Mouse (Mus musculus) kidney, postnatal 25 days (tissue): ENCODE results near the gene Tbc1d15.
A peak's percentile ranks its signal among the peaks of the same experiment; 100 is the strongest.
"Not testable (repeated sequence)": the region's sequence is repeated elsewhere in the genome, so short reads cannot be mapped to it uniquely, and the experiment has no call there.

Experiments used
- DNase-seq, 2 experiments: peaks; one replicate each; pipeline ENCODE4 v3.0.0; 2021; ENCODE audit warnings: mixed read lengths in 2 of 2

The Tbc1d15 gene

DNA sequence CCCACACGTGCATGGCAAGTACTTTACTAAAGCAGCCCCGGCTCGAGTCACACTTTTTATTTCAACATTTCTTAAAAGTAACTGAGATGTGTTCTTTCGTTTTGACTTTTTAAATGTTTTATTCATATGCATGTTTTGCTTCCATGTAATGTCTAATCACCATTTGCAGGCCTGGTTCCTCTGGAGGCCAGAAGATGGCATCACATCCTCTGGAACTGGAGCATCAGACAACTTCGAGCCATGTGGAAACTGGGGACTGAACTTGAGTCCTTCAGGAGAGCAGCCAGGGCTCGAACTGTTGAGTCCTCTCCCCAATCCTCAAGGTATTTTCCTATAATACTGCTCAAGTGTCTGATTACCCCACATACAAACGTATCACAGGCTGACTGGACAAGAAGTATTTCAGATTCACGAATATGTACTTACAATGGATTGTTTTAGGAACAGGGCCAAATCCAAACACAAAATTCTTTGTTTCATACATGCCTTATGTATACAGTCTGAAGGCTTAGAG is 10.1 kb downstream of the Tbc1d15 start:
- no peak for DNase-seq

DNA sequence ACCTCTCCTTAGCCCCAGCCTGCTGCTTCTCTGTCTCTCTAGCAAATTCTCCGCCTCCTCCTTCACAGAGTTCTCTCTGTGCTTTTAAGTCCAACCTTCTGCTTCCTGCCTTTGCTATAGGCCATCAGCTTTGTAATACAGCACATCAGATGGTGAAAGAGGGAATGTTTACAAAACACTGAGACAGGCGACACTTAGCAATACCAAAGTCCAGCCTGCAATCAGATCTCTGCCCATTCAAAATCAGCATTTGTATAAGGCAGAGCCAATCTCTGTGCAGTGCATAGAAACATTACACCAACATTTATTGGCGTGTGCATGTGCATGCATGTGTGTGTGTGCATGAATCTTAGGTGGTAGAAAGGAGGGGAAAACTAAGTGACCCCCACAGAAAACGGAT is 13.3 kb downstream of the Tbc1d15 start:
- DNase-seq: no peak

DNA sequence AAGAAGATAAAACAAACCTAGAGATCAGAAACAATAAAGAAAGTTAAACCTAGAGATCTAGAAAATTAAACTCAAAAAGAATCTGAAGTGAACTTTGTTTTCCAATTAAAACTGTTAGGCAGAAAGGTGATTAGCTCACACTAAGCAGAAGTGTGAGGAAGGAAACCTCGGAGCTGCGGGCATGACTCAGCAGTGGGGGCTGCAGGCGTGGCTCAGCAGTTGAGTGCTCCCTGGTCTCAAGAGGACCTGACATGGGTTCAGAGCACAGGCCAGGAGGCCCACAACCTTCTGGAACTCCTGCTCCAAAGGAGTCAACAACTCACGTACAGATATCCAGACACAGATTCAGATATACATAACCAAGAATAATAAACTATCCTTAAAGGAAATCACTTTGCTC is 14.5 kb downstream of the Tbc1d15 start:
- DNase-seq: no peak

DNA sequence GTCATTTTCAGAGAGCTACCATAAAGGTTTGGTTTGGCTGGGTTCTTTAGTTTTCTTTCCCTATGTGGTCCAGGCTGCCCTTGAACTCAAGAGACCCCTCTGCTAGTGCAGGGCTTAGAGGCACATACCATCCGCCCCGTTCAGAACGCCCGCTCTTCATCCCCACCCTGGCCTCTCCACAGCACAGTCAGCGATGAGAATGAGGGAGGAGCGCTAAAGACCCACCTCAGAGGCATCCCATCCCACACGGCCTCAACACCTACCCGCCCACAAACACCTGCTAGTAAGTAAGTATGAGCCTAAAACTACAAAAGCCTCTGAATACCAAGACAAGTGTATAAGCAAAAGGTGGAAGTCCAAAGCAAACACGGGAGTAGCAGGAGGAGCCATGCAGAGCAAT is 15.8 kb downstream of the Tbc1d15 start:
- no peak for DNase-seq

DNA sequence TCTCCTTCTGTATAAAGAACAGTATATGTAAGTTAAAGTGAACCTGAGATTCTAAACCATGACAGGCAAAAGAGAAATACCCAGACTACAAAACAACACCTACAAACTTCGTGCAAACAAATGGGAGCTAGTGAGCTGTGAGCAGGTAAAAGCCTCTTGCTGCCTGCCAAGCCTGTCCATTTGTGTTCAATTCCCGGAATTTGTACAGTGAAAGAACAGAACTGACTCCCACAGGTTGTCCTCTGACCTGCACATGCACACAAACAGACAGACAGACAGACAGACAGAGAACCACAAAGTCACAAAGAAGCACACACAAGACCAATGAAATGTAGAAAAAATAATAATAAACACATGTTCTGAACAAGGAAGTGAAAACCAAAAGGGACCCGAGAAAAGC is 17.5 kb downstream of the Tbc1d15 start:
- no peak for DNase-seq

DNA sequence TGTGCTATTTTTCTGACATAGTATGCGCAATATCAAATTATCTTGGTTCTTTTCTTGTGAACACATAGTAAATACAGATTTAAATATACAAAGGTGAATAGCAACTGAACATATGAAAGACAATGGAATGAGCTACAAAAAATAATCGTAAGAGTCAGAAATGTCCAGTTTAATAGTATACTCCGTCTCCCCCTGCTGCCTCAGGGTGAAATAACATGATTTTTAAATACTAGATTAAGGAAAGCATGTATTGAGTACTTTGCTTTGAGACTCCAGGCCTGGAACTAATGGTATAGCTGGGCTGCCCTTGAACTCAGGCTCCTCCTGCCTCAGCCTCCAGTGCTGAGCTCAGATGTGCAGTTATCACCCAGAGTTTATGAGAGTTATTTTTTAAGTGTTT is 18.8 kb downstream of the Tbc1d15 start:
- DNase-seq: no peak

DNA sequence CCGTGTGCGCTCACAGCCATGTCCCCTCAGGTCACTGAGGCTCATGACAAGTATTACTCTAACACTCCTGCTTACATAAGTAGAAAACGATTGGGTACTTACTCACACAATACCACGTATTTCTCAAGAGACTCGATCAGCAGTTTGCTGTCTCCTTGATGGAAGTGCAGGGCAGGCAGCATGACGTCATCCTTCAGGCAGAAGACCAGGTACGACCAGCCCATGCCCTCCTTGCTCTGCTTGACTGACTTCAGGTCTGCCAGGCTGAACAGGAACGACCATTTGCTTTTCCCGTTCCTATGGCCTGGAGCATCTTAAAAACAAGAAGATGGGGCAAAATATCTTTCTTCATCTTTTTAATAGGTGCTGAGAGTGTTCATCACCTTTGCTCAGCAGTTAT is 22.2 kb downstream of the Tbc1d15 start:
- DNase-seq: no peak

DNA sequence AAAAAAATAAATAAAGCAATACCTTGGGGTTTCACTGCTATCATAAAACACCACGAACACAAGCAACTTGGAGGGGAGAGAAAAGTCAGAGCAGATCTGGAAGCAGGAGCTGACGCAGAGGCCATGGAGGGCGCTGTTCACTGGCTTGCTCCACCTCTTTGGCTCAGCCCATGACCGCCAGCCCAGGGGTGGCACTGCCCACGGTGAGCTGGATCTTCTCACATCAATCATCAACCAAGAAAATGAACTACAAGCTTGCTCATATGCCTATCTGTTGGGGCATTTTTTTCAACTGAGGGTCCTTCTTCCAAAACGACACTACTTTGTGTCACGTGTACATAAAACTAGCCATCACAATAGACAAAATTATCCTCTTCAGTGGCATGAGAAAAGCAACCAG is 24.7 kb downstream of the Tbc1d15 start:
- DNase-seq: peak; percentile 31 to 63

DNA sequence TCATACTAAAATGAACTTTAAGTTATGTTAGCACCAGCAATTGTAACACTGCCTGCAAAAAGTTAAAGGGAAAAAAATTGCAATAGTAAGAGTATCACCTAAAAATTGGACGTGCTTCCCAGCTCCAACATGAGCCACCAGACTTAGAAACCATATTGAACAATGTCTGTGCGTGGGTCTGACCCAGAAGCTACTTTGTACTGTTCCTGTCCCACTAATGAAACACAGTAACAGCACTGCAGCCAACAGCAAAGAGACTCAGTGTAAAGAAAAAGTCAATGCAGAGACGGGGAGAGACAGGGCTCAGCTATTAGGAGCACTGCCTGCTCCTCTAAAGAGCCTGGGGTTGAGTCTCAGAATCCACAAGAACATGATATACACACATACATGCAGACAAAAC is 27.4 kb downstream of the Tbc1d15 start:
- DNase-seq: no peak

DNA sequence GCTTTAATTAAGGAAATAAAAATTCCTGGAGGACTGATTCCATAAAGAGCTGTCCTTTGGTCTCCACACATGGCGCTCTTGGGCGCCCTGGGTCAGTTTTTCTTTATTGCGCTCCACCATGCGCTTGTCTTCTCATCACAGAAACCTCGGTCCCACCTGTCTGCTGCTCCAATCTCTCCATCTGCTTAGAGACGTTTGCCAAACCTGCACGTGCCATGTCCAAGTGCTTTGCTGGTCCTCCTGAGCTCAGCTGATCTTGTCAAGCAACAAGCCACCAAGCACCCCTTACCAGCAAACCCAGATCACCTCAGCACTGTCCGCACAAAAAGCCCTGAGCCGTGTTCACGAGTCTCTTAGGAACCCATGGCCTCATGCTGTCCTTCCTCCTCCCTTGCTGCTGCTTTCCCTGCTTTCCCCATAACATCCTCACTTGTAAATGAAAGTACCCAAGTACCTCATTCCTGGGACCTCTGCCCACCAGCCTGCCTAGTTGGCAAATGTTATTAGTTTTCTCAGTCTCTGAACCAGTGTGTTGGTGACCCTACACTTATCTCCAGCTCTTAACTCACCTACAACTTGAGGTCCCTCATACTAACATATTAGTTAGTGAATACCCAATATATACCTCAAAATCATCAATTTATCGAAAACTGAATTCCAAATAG is 38.2 kb downstream of the Tbc1d15 start:
- DNase-seq: no peak

DNA sequence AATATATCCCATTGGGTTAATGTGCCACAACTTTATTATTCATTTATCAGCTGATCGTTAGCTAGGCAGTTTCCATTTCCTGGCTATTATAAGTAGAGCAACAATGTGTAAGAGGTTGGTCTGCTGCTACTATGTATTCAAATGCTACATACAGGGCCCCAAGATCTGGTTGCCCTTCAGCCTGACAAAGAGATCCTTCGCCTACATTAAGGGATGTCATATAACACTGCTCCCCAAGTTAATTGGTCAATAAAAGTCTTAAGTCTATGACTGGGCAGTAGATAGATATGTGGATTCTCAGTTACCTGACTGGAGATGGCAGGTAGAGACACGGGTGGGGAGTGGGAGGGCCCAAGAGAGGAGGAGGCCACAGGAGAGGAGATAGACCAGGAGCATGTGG is 45.4 kb downstream of the Tbc1d15 start:
- DNase-seq: no peak

DNA sequence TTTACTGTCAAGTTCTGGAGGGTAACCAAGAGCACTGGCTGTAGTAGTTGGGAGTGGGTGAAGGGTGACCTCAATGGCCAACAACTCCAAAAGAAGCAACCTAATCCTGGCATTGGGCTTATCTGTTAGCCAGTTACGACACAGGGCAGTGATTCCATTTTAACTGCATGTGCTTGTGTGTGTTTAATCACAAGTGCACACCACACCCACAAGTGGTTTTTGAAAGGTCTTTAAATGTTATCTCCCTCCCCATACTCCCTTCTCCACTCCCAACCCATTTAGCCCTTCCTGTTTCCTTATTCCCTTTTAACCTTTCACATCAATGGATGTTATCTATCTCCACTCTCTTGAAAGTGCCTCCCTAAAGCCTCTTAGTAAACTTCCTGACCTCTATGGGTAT is 46.0 kb downstream of the Tbc1d15 start:
- no peak for DNase-seq

DNA sequence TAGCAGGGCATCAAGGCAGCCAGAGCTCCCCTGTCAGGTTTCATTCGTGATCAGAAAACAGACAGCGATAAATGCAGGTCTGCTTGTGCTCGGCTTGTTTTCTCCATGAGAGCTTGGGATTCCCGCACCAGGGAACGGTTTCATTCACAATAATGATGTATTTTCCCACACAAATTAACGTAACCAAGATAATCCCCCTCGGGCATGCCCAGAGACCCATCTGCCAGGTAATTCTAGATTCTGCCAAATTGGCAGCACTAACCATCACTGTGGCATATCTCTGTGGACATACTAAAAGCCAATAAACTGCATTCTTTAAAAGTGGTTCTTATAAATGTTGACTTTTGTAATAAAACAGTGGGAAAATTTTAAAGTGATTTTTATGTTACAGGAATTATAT is 60.1 kb downstream of the Tbc1d15 start:
- DNase-seq: no peak

DNA sequence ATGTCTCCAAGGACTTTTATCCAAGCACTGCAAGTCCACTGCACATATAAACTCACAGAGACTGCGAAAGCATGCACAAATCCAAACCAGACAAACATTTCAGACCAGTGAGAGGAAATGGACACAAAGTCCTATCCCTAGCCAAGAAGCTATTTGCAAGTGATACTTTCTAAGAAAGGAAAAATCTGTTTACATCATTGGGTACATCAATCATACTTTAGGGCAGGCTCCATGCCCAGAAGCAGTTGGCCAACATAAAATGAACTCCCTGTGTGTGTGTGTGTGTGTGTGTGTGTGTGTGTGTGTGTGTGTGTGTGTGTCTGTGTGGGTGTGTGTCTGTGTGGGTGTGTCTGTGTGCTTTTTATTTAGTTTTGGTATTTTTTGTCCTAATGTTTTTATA is 63.9 kb downstream of the Tbc1d15 start:
- no peak for DNase-seq

DNA sequence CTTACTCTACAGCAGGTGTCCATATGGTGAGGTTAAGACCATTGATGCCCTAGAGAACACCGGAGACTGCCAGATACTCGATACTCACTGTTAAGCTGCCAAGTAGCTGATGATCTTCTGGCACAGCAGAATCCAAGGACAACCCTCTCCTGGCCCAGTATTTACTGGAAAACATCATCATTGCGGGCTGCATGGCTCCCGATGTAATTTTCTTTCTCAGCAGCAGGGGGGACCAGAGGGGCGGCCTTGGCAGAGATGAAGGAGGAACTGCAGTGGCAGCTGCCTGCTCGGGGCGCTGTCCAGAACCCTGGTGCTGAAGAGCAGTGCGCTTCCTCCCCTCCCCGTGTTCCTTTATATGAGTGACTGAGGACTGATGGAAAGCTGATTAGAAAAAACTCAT is 66.6 kb downstream of the Tbc1d15 start, which contains the start of gene Tph2:
TSS of gene Tph2 (minus strand) at position 326 of the 400 bp plus-strand sequence.
- peak; percentile 72 to 75 for DNase-seq

DNA sequence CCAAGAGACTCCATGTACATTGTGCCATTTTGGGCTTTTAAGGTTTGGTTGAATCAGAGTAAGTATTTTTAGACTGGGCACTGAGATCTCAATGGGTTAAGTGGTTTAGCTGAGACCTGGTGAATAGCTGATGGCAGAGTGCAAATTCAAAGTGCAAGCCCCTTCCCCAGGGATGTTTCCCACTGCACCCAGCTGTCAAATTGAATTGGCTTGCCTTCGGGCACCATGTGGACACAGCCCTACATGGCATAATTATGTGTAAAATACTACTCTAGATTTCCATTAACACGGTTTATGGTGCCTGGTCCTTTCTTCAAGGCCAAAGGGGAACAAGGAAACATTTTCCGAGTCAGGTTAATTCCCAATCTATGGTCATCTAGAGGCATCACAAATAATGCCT is 70.2 kb downstream of the Tbc1d15 start:
- no peak for DNase-seq

DNA sequence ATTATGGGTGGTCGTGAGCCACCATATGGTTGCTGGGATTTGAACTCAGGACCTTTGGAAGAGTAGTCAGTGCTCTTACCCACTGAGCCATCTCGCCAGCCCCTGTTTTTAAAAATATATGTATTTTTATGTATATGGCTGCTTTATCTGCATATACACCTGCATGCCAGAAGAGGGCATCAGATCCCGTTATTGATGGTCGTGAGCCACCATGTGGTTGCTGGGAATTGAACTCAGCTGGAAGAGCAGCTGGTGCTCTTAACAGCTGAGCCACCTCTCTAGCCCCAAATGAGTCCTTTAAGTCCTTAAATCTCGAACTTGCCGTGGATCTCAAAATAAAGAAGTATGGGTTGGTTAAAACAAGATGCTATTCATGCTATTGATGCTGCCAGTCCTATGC is 73.2 kb downstream of the Tbc1d15 start:
- DNase-seq: not testable (repeated sequence)

DNA sequence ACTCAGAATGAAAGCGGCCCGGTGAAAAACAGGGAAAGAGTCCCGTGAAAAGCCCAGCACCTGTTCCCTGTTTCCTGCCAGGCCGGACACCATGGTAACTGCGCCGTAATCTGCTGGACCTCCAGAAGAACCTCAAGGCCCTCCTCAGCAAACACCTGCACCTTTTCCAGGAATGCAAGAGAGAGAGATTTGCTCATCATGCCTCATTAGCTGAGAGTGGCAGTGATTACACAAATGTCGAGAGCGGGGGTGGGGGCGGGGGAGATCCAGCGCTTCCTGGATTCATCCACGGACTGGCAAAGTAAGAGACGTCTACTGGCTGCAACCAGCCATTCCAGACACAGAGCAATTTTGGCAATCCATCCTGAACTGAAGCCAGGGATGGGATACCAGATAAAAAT is 75.7 kb downstream of the Tbc1d15 start:
- no peak for DNase-seq

DNA sequence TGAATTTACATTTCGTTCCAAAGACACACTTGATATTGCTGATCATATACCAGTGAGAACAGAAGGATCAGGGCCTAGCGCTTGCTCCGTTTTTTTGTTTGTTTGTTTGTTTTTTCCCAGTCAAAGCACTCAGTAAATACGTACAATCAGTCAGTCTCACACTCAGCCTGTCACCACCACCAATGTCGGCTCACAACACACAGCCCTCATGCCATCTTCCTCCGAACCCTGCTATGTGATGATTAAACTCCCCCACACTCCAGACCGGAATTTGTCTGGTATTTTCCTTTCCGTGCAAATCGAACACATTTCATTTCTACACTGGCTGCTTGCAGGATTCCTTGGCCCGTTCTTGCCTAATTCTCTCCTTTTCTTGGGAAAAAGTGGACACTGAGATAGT is 77.9 kb downstream of the Tbc1d15 start:
- DNase-seq: no peak

DNA sequence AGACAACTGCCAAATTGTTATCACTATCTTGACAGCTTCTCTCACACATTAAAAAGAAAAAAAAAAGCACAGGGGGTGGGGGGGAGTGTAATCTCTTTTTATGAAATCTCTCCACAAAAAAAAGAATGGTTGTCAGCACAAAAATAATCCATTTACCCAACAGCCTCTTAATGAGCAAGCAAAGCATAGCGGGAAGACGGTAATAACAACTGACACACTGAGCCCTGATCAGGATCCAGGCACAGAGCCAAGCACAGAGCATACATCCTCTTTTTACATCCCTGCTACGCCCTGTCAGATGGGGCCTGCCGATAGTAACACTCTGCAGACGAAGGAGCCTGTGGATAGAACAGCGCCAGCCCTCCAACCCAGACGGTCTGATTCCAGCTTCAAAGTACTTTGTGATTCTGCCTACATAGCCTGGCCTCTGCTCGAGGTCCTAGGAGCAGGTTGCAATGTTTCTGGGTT is 79.9 kb downstream of the Tbc1d15 start:
- no peak for DNase-seq

DNA sequence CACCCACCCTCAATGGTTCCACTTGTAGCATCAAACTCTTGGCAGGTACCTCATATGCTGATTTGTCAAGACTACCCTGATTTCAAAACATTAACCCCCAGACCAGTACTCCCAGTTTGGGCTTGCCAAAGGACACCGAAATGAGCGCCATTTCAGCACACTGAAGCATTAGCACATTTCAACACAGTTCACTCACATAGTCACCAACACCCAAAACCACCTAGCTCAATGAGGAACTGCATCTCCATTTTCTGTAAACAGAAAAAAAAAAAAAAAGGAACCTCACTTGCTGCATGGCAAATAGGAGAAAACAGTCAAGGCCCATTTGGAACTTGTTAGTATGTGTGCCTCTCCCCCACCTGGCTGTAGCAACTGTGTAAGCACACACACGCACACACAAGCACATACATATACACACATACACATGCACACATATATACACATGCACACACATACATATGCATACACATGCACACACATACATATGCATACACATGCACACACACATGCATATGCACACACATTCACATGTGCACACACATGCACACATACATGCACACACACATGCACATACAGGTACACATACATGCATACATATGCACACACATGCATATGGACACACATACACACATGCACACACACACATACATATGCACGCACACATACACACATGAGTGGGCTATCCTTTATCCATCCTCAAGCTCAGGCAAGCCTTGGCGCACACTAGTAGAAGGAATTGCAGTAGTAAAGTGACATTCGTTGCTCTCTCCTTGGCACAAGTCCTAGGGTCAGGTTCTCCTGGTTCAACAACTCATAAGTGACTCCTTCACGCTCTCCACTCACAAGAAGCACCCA is 80.5 kb downstream of the Tbc1d15 start:
- DNase-seq: no peak

DNA sequence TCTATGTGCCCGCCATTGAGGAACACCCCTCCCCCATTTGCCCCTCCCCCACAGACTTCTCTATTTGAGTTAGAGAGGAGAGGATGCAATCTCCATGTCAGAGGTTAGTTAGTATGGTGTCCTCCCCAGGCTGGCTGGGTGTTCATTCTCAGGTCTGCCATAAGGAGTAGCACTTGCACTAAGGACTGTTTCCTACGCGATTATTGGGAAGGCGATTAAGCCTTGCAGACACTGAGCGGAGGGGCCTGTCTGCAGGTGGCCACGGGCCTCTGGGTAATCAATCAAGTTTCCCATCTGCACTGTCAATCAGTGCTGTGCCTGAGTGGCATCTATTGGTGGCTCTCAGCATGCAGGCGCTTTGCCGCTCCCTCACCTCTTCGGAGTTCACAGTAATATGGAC is 81.9 kb downstream of the Tbc1d15 start:
- DNase-seq: no peak

DNA sequence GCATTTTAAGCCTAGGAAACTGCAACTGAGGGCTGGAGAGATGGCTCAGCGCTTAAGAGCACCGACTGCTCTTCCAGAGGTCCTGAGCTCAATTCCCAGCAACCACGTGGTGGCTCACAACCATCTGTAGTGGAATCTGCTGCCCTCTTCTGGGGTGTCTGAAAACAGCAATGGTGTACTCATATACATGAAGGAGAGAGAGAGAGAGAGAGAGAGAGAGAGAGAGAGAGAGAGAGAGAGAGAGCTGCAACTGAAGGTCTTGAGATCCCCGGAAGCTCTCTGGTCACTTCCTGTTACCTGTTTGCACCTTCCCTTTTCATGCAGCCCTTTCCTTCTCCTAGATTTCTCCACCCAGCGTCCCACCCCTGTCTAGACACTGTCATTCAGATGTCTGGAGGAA is 91.0 kb downstream of the Tbc1d15 start:
- no peak for DNase-seq
